Comparison of ENCODE assay signal across 10 mouse cellular contexts in genomic region chr5:107150555-107151312, GRCm38 (mm10).
DNase-seq lines count a peak whose midpoint lies in the region; ATAC-seq lines count a peak whose summit lies in the region.
"Had no signal": no experiment of that assay in that cellular context is flagged by ENCODE, and none has a peak within 500 bp of the region (broad histone marks: within the 10 kb centered on the region; RNA-seq: fewer than 3 reads in every experiment).

No protein-coding gene starts in this region.

- H3K4me2 ChIP-seq in embryonic facial prominence, embryonic 12.5 days (replicated peaks), result no peak overlapping the region
- H3K4me2 ChIP-seq in midbrain, embryonic 13.5 days (replicated peaks), result no peak overlapping the region
- H3K4me2 ChIP-seq in stomach, embryonic 15.5 days, result no peak overlapping the region
- H3K4me2 ChIP-seq: forebrain, embryonic 15.5 days had no signal

- H3K4me3 ChIP-seq in embryonic facial prominence, embryonic 12.5 days, result no peak overlapping the region
- no peak overlapping the region for H3K4me3 ChIP-seq in embryonic facial prominence, embryonic 10.5 days
- H3K4me3 ChIP-seq in midbrain, embryonic 10.5 days, result no peak overlapping the region
- no peak overlapping the region for H3K4me3 ChIP-seq in midbrain, embryonic 13.5 days (replicated peaks)
- H3K4me3 ChIP-seq in stomach, embryonic 15.5 days (replicated peaks), result no peak overlapping the region
- H3K4me3 ChIP-seq: forebrain, embryonic 15.5 days had no signal

- H3K27me3 ChIP-seq in embryonic facial prominence, embryonic 12.5 days, result no peaks in the 10 kb centered on the region
- H3K27me3 ChIP-seq in embryonic facial prominence, embryonic 10.5 days (replicated peaks; ENCODE audit: low read depth, poor library complexity, severe bottlenecking), result 0 out of 2 replicates have a peak, but pooled peaks cover 7% of the 10 kb centered on the region
- H3K27me3 ChIP-seq in midbrain, embryonic 10.5 days (ENCODE audit: low read depth, poor library complexity, severe bottlenecking), result peaks cover 13% of the 10 kb centered on the region; the same call in 1 of the 2 replicates
- H3K27me3 ChIP-seq in midbrain, embryonic 13.5 days, result peaks cover 24% of the 10 kb centered on the region
- H3K27me3 ChIP-seq in stomach, embryonic 15.5 days (replicated peaks), result no peaks in the 10 kb centered on the region

- H3K27ac ChIP-seq in embryonic facial prominence, embryonic 12.5 days, result peak overlapping the region; percentile 72; the same call in 1 of the 2 replicates
- no peak overlapping the region for H3K27ac ChIP-seq in embryonic facial prominence, embryonic 10.5 days (replicated peaks)
- 0 out of 2 replicates have a peak overlapping the region, but pooled peaks have one; percentile 23 for H3K27ac ChIP-seq in midbrain, embryonic 10.5 days (replicated peaks)
- no peak overlapping the region for H3K27ac ChIP-seq in midbrain, embryonic 13.5 days
- peak overlapping the region; percentile 62 for H3K27ac ChIP-seq in stomach, embryonic 15.5 days
- H3K27ac ChIP-seq: forebrain, embryonic 15.5 days had no signal

- peaks cover 36% of the 10 kb centered on the region for H3K4me1 ChIP-seq in embryonic facial prominence, embryonic 12.5 days
- H3K4me1 ChIP-seq in embryonic facial prominence, embryonic 10.5 days, result peaks cover 37% of the 10 kb centered on the region
- H3K4me1 ChIP-seq in midbrain, embryonic 10.5 days, result peaks cover 60% of the 10 kb centered on the region
- peaks cover 60% of the 10 kb centered on the region for H3K4me1 ChIP-seq in midbrain, embryonic 13.5 days (replicated peaks)
- peaks cover 26% of the 10 kb centered on the region for H3K4me1 ChIP-seq in stomach, embryonic 15.5 days

- H3K36me3 ChIP-seq in embryonic facial prominence, embryonic 12.5 days, result 0 out of 2 replicates have a peak, but pooled peaks cover 5% of the 10 kb centered on the region
- H3K36me3 ChIP-seq in embryonic facial prominence, embryonic 10.5 days (replicated peaks), result no peaks in the 10 kb centered on the region
- H3K36me3 ChIP-seq in midbrain, embryonic 10.5 days, result no peaks in the 10 kb centered on the region
- no peaks in the 10 kb centered on the region for H3K36me3 ChIP-seq in midbrain, embryonic 13.5 days
- H3K36me3 ChIP-seq in stomach, embryonic 15.5 days, result no peaks in the 10 kb centered on the region
- H3K36me3 ChIP-seq: forebrain, embryonic 15.5 days had no signal

- 47% methylated on average over 9 of the region's 9 CpGs for WGBS in embryonic facial prominence, embryonic 12.5 days
- 66% methylated on average over 9 of the region's 9 CpGs for WGBS in embryonic facial prominence, embryonic 10.5 days
- 63% methylated on average over 9 of the region's 9 CpGs for WGBS in midbrain, embryonic 10.5 days
- 48% methylated on average over 9 of the region's 9 CpGs for WGBS in midbrain, embryonic 13.5 days
- 41% methylated on average over 9 of the region's 9 CpGs for WGBS in stomach, embryonic 15.5 days

- no peak for DNase-seq in embryonic facial prominence, embryonic 10.5 days (ENCODE audit: low spot score)
- DNase-seq in midbrain, embryonic 10.5 days (ENCODE audit: low spot score), result no peak
- peak; percentile 66 to 72 for DNase-seq in heart, postnatal 10 days
- no peak for DNase-seq in urinary bladder, adult 2 months (ENCODE audit: low spot score)
- DNase-seq in urinary bladder, postnatal 36 days (ENCODE audit: low spot score in 2 of 2), result no peak
- DNase-seq: spleen, adult 18-20 months had no signal

- ATAC-seq in embryonic facial prominence, embryonic 12.5 days (ENCODE audit: insufficient number of reproducible peaks, insufficient read depth, low FRiP score, low TSS enrichment), result no peak
- ATAC-seq in midbrain, embryonic 13.5 days, result no peak
- no peak for ATAC-seq in stomach, embryonic 15.5 days (ENCODE audit: insufficient read depth, low FRiP score, low read depth)

- intact Hi-C loops in heart, postnatal 10 days (cut with DNase I), result loop anchor here (5.0 kb wide), 1 partner anchor 137 kb away; the partner anchor contains the start of gene Tgfbr3

- no peak overlapping the region for H3K9ac ChIP-seq in embryonic facial prominence, embryonic 12.5 days
- H3K9ac ChIP-seq in midbrain, embryonic 13.5 days (replicated peaks), result no peak overlapping the region
- H3K9ac ChIP-seq in stomach, embryonic 15.5 days, result no peak overlapping the region
- H3K9ac ChIP-seq: forebrain, embryonic 15.5 days had no signal

- no peaks in the 10 kb centered on the region for H3K9me3 ChIP-seq in embryonic facial prominence, embryonic 12.5 days
- no peaks in the 10 kb centered on the region for H3K9me3 ChIP-seq in embryonic facial prominence, embryonic 10.5 days
- H3K9me3 ChIP-seq in midbrain, embryonic 10.5 days (replicated peaks), result no peaks in the 10 kb centered on the region
- no peaks in the 10 kb centered on the region for H3K9me3 ChIP-seq in midbrain, embryonic 13.5 days
- no peaks in the 10 kb centered on the region for H3K9me3 ChIP-seq in stomach, embryonic 15.5 days
- H3K9me3 ChIP-seq: forebrain, embryonic 15.5 days had no signal

Comparison
In these comparisons a context has a peak if more than half of its experiments do, and no peak if none do; other contexts are left out.
1. H3K27ac ChIP-seq: peak in embryonic facial prominence, embryonic 12.5 days (single experiment), midbrain, embryonic 10.5 days (single experiment) and stomach, embryonic 15.5 days (single experiment); none in embryonic facial prominence, embryonic 10.5 days (single experiment) and midbrain, embryonic 13.5 days (single experiment).
2. DNase-seq: peak in heart, postnatal 10 days (2 of 2); none in embryonic facial prominence, embryonic 10.5 days (single experiment), midbrain, embryonic 10.5 days (single experiment), urinary bladder, adult 2 months (single experiment) and urinary bladder, postnatal 36 days (0 of 2).